Mouse (Mus musculus): Measurements from ENCODE around the gene Gm5426. TPM values are rescaled to one million over a fixed set of nuclear protein-coding genes. Genes with fewer than 3 reads are reported as not detected.

Gm5426 gene
- polyA plus RNA-seq, 1 experiment from 2014 or later = not detected

- H3K27me3 ChIP-seq (ENCODE audit: control insufficient read depth, insufficient read depth, low read length) = no peaks in the 10 kb centered on the region
- ATAC-seq (ENCODE audit: low read depth) = no peak
- H3K9ac ChIP-seq (replicated peaks; ENCODE audit: low read depth, low read length) = no peak overlapping the region
- no peak overlapping the region for H3K4me2 ChIP-seq (ENCODE audit: low read depth, low read length)
- no peaks in the 10 kb centered on the region for H3K9me3 ChIP-seq (ENCODE audit: control insufficient read depth, low read length)
- 96% methylated on average over 2 of the region's 2 CpGs for WGBS
- no peak overlapping the region for H3K27ac ChIP-seq (ENCODE audit: low read depth, low read length)
- H3K4me1 ChIP-seq (ENCODE audit: control insufficient read depth, insufficient read depth, low read length) = no peaks in the 10 kb centered on the region
- H3K36me3 ChIP-seq (ENCODE audit: control insufficient read depth, insufficient read depth, low read length) = no peaks in the 10 kb centered on the region
- no peak overlapping the region for H3K4me3 ChIP-seq (ENCODE audit: low read depth, low read length)
Observed at GRCm38 (mm10) chr10:96105124-96105523, 31.3 kb upstream of the Gm5426 start.

GRCm38 (mm10) chr10:96106972-96107720, 29.3 kb upstream of the Gm5426 start:
- Histone ChIP-seq H3K36me3 (ENCODE audit: control insufficient read depth, insufficient read depth, low read length) (no peaks in the 10 kb centered on the region), H3K4me3 (ENCODE audit: low read depth, low read length) (no peak overlapping the region), H3K27ac (ENCODE audit: low read depth, low read length) (no peak overlapping the region), H3K9me3 (ENCODE audit: control insufficient read depth, low read length) (no peaks in the 10 kb centered on the region), H3K4me2 (ENCODE audit: low read depth, low read length) (no peak overlapping the region), H3K9ac (replicated peaks; ENCODE audit: low read depth, low read length) (no peak overlapping the region), H3K4me1 (ENCODE audit: control insufficient read depth, insufficient read depth, low read length) (no peaks in the 10 kb centered on the region), H3K27me3 (ENCODE audit: control insufficient read depth, insufficient read depth, low read length) (no peaks in the 10 kb centered on the region)
- no peak for ATAC-seq (ENCODE audit: low read depth)
- WGBS = 71% methylated on average over 4 of the region's 4 CpGs

- Histone ChIP-seq H3K4me1 (ENCODE audit: control insufficient read depth, insufficient read depth, low read length) (no peaks in the 10 kb centered on the region), H3K4me3 (ENCODE audit: low read depth, low read length) (no peak overlapping the region), H3K36me3 (ENCODE audit: control insufficient read depth, insufficient read depth, low read length) (no peaks in the 10 kb centered on the region), H3K27me3 (ENCODE audit: control insufficient read depth, insufficient read depth, low read length) (no peaks in the 10 kb centered on the region), H3K4me2 (ENCODE audit: low read depth, low read length) (no peak overlapping the region), H3K9me3 (ENCODE audit: control insufficient read depth, low read length) (no peaks in the 10 kb centered on the region), H3K27ac (ENCODE audit: low read depth, low read length) (no peak overlapping the region), H3K9ac (replicated peaks; ENCODE audit: low read depth, low read length) (no peak overlapping the region)
- no peak for ATAC-seq (ENCODE audit: low read depth)
- 78% methylated on average over 1 of the region's 1 CpGs for WGBS
Observed at GRCm38 (mm10) chr10:96107825-96108224, 28.6 kb upstream of the Gm5426 start.

- no peaks in the 10 kb centered on the region for H3K9me3 ChIP-seq (ENCODE audit: control insufficient read depth, low read length)
- H3K4me2 ChIP-seq (ENCODE audit: low read depth, low read length) = no peak overlapping the region
- no peak for ATAC-seq (ENCODE audit: low read depth)
- no peak overlapping the region for H3K27ac ChIP-seq (ENCODE audit: low read depth, low read length)
- H3K4me3 ChIP-seq (ENCODE audit: low read depth, low read length) = no peak overlapping the region
- H3K36me3 ChIP-seq (ENCODE audit: control insufficient read depth, insufficient read depth, low read length) = no peaks in the 10 kb centered on the region
- H3K4me1 ChIP-seq (ENCODE audit: control insufficient read depth, insufficient read depth, low read length) = no peaks in the 10 kb centered on the region
- no peaks in the 10 kb centered on the region for H3K27me3 ChIP-seq (ENCODE audit: control insufficient read depth, insufficient read depth, low read length)
- no peak overlapping the region for H3K9ac ChIP-seq (replicated peaks; ENCODE audit: low read depth, low read length)
- 89% methylated on average over 3 of the region's 3 CpGs for WGBS
Observed at GRCm38 (mm10) chr10:96115325-96115724, 21.1 kb upstream of the Gm5426 start.

GRCm38 (mm10) chr10:96120821-96121220, 15.6 kb upstream of the Gm5426 start:
- no peak overlapping the region for H3K4me2 ChIP-seq (ENCODE audit: low read depth, low read length)
- 87% methylated on average over 2 of the region's 2 CpGs for WGBS
- no peak overlapping the region for H3K9ac ChIP-seq (replicated peaks; ENCODE audit: low read depth, low read length)
- H3K27ac ChIP-seq (ENCODE audit: low read depth, low read length) = no peak overlapping the region
- H3K27me3 ChIP-seq (ENCODE audit: control insufficient read depth, insufficient read depth, low read length) = no peaks in the 10 kb centered on the region
- H3K4me1 ChIP-seq (ENCODE audit: control insufficient read depth, insufficient read depth, low read length) = no peaks in the 10 kb centered on the region
- no peak overlapping the region for H3K4me3 ChIP-seq (ENCODE audit: low read depth, low read length)
- no peak for ATAC-seq (ENCODE audit: low read depth)
- H3K9me3 ChIP-seq (ENCODE audit: control insufficient read depth, low read length) = no peaks in the 10 kb centered on the region
- H3K36me3 ChIP-seq (ENCODE audit: control insufficient read depth, insufficient read depth, low read length) = no peaks in the 10 kb centered on the region

GRCm38 (mm10) chr10:96121249-96122010, 15.0 kb upstream of the Gm5426 start:
- ATAC-seq (ENCODE audit: low read depth) = no peak
- no peaks in the 10 kb centered on the region for H3K4me1 ChIP-seq (ENCODE audit: control insufficient read depth, insufficient read depth, low read length)
- H3K4me2 ChIP-seq (ENCODE audit: low read depth, low read length) = no peak overlapping the region
- no peaks in the 10 kb centered on the region for H3K9me3 ChIP-seq (ENCODE audit: control insufficient read depth, low read length)
- H3K4me3 ChIP-seq (ENCODE audit: low read depth, low read length) = no peak overlapping the region
- H3K27ac ChIP-seq (ENCODE audit: low read depth, low read length) = no peak overlapping the region
- WGBS = 80% methylated on average over 4 of the region's 4 CpGs
- H3K9ac ChIP-seq (replicated peaks; ENCODE audit: low read depth, low read length) = no peak overlapping the region
- H3K36me3 ChIP-seq (ENCODE audit: control insufficient read depth, insufficient read depth, low read length) = no peaks in the 10 kb centered on the region
- no peaks in the 10 kb centered on the region for H3K27me3 ChIP-seq (ENCODE audit: control insufficient read depth, insufficient read depth, low read length)

- Histone ChIP-seq H3K4me1 (ENCODE audit: control insufficient read depth, insufficient read depth, low read length) (no peaks in the 10 kb centered on the region), H3K4me3 (ENCODE audit: low read depth, low read length) (no peak overlapping the region), H3K27me3 (ENCODE audit: control insufficient read depth, insufficient read depth, low read length) (no peaks in the 10 kb centered on the region), H3K9ac (replicated peaks; ENCODE audit: low read depth, low read length) (no peak overlapping the region), H3K27ac (ENCODE audit: low read depth, low read length) (no peak overlapping the region), H3K4me2 (ENCODE audit: low read depth, low read length) (no peak overlapping the region), H3K36me3 (ENCODE audit: control insufficient read depth, insufficient read depth, low read length) (no peaks in the 10 kb centered on the region), H3K9me3 (ENCODE audit: control insufficient read depth, low read length) (no peaks in the 10 kb centered on the region)
- no peak for ATAC-seq (ENCODE audit: low read depth)
- WGBS = 92% methylated on average over 5 of the region's 5 CpGs
Observed at GRCm38 (mm10) chr10:96123885-96124284, 12.5 kb upstream of the Gm5426 start.

GRCm38 (mm10) chr10:96124290-96124689, 12.1 kb upstream of the Gm5426 start:
- Histone ChIP-seq H3K4me3 (ENCODE audit: low read depth, low read length) (no peak overlapping the region), H3K9ac (replicated peaks; ENCODE audit: low read depth, low read length) (no peak overlapping the region), H3K4me1 (ENCODE audit: control insufficient read depth, insufficient read depth, low read length) (no peaks in the 10 kb centered on the region), H3K9me3 (ENCODE audit: control insufficient read depth, low read length) (no peaks in the 10 kb centered on the region), H3K27ac (ENCODE audit: low read depth, low read length) (no peak overlapping the region), H3K36me3 (ENCODE audit: control insufficient read depth, insufficient read depth, low read length) (no peaks in the 10 kb centered on the region), H3K27me3 (ENCODE audit: control insufficient read depth, insufficient read depth, low read length) (no peaks in the 10 kb centered on the region), H3K4me2 (ENCODE audit: low read depth, low read length) (no peak overlapping the region)
- ATAC-seq (ENCODE audit: low read depth) = no peak
- WGBS = 89% methylated on average over 1 of the region's 1 CpGs

- Histone ChIP-seq H3K9me3 (ENCODE audit: control insufficient read depth, low read length) (no peaks in the 10 kb centered on the region), H3K4me3 (ENCODE audit: low read depth, low read length) (no peak overlapping the region), H3K4me2 (ENCODE audit: low read depth, low read length) (no peak overlapping the region), H3K27me3 (ENCODE audit: control insufficient read depth, insufficient read depth, low read length) (no peaks in the 10 kb centered on the region), H3K4me1 (ENCODE audit: control insufficient read depth, insufficient read depth, low read length) (no peaks in the 10 kb centered on the region), H3K36me3 (ENCODE audit: control insufficient read depth, insufficient read depth, low read length) (no peaks in the 10 kb centered on the region), H3K27ac (ENCODE audit: low read depth, low read length) (no peak overlapping the region), H3K9ac (replicated peaks; ENCODE audit: low read depth, low read length) (no peak overlapping the region)
- 62% methylated on average over 9 of the region's 9 CpGs for WGBS
- ATAC-seq (ENCODE audit: low read depth) = no peak
Observed at GRCm38 (mm10) chr10:96125771-96126454, 10.5 kb upstream of the Gm5426 start.
